Mouse (Mus musculus): ENCODE data around the gene Apol9b. TPM values are rescaled to one million over a fixed set of nuclear protein-coding genes. Genes with fewer than 3 reads are reported as not detected.
"Not testable (repeated sequence)": the region's sequence is repeated elsewhere in the genome, so short reads cannot be mapped to it uniquely, and the experiment has no call there.

Apol9b gene
- total and polyA plus RNA-seq, 2 experiments from 2014 or later: 0.37 to 0.41 TPM

DNA sequence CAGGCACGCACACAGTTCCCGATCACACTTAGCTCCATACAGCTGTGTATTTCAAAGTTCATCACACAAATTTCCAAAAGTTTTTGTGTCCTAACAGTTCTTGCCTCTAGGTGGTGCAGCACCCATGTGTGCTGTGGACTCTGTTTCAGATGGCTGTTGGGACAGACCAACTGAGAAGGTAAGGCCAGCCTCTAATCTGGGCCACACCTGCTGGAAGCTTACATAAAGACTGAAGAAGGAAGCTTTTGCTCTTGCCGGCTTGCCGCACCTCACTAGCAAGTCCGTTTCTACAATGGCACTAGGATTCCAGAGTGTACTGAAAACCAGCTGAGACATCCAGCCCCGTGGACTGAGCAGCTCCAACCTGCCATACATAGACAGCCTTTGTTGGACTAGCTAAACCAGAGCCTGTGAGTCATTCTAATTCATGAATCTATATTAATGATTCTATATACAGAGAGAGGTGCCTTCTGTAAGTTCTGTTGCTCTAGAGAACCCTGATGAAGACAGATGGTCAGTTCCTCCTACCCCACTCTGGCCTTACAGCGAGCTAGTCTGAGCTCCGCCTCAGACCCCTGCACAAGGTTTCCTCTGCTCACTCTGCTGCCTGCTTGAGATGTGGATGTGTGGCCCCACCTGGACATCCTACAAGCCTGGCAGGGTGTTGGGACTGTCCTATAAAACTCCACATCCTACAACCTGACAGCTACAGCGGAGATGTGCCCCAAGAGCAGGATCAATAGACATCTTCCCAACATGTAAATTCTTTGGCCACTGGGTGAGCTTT is 11.9 kb downstream of the Apol9b start:
- no peak for DNase-seq (ENCODE audit: low spot score)
- Histone ChIP-seq H3K36me3 (ENCODE audit: insufficient read depth, low read length) (no peaks in the 10 kb centered on the region), H3K4me2 (ENCODE audit: low read depth, low read length) (no peak overlapping the region), H3K9ac (replicated peaks; ENCODE audit: low read length) (no peak overlapping the region), H3K4me3 (ENCODE audit: low read length) (no peak overlapping the region), H3K27me3 (ENCODE audit: insufficient read depth, low read length) (no peaks in the 10 kb centered on the region), H3K9me3 (ENCODE audit: low read length) (no peaks in the 10 kb centered on the region), H3K4me1 (ENCODE audit: insufficient read depth, low read length) (no peaks in the 10 kb centered on the region), H3K27ac (no peak overlapping the region)
- WGBS: 81% methylated on average over 9 of the region's 9 CpGs
- ATAC-seq: no peak
- peak; percentile 50 for TF ChIP-seq CTCF (IDR thresholded peaks at IDR 0.05; ENCODE audit: low read depth)

GRCm38 (mm10) chr15:77741556-77741955 is 12.7 kb downstream of the Apol9b start:
- H3K9me3 ChIP-seq (ENCODE audit: low read length); ATAC-seq; H3K27me3 ChIP-seq (ENCODE audit: insufficient read depth, low read length); H3K27ac ChIP-seq; DNase-seq (ENCODE audit: low spot score); H3K36me3 ChIP-seq (ENCODE audit: insufficient read depth, low read length); H3K4me2 ChIP-seq (ENCODE audit: low read depth, low read length); H3K4me3 ChIP-seq (ENCODE audit: low read length); H3K4me1 ChIP-seq (ENCODE audit: insufficient read depth, low read length); H3K9ac ChIP-seq (replicated peaks; ENCODE audit: low read length): not testable (repeated sequence)
- 79% methylated on average over 6 of the region's 6 CpGs for WGBS

- no peaks in the 10 kb centered on the region for H3K36me3 ChIP-seq (ENCODE audit: insufficient read depth, low read length)
- no peak overlapping the region for H3K9ac ChIP-seq (replicated peaks; ENCODE audit: low read length)
- ATAC-seq: no peak
- H3K4me1 ChIP-seq (ENCODE audit: insufficient read depth, low read length): no peaks in the 10 kb centered on the region
- no peaks in the 10 kb centered on the region for H3K9me3 ChIP-seq (ENCODE audit: low read length)
- no peak overlapping the region for H3K27ac ChIP-seq
- no peak overlapping the region for H3K4me3 ChIP-seq (ENCODE audit: low read length)
- TF ChIP-seq CTCF (IDR thresholded peaks at IDR 0.05; ENCODE audit: low read depth): no peak
- no peaks in the 10 kb centered on the region for H3K27me3 ChIP-seq (ENCODE audit: insufficient read depth, low read length)
- H3K4me2 ChIP-seq (ENCODE audit: low read depth, low read length): no peak overlapping the region
- DNase-seq (ENCODE audit: low spot score): no peak
- WGBS: 48% methylated on average over 5 of the region's 5 CpGs
These were observed 15.8 kb downstream of the Apol9b start for GRCm38 (mm10) chr15:77744632-77745031.

- Histone ChIP-seq H3K4me1 (ENCODE audit: insufficient read depth, low read length) (no peaks in the 10 kb centered on the region), H3K27me3 (ENCODE audit: insufficient read depth, low read length) (no peaks in the 10 kb centered on the region), H3K9ac (replicated peaks; ENCODE audit: low read length) (no peak overlapping the region), H3K4me2 (ENCODE audit: low read depth, low read length) (no peak overlapping the region), H3K36me3 (ENCODE audit: insufficient read depth, low read length) (no peaks in the 10 kb centered on the region), H3K27ac (no peak overlapping the region), H3K4me3 (ENCODE audit: low read length) (no peak overlapping the region), H3K9me3 (ENCODE audit: low read length) (no peaks in the 10 kb centered on the region)
- ATAC-seq (no peak), DNase-seq (ENCODE audit: low spot score) (no peak)
- no peak for TF ChIP-seq CTCF (IDR thresholded peaks at IDR 0.05; ENCODE audit: low read depth)
These were observed 16.2 kb downstream of the Apol9b start for GRCm38 (mm10) chr15:77745081-77745480.

GRCm38 (mm10) chr15:77746326-77746725 is 17.5 kb downstream of the Apol9b start:
- DNase-seq (ENCODE audit: low spot score): no peak
- 85% methylated on average over 1 of the region's 1 CpGs for WGBS
- ATAC-seq: no peak

DNA sequence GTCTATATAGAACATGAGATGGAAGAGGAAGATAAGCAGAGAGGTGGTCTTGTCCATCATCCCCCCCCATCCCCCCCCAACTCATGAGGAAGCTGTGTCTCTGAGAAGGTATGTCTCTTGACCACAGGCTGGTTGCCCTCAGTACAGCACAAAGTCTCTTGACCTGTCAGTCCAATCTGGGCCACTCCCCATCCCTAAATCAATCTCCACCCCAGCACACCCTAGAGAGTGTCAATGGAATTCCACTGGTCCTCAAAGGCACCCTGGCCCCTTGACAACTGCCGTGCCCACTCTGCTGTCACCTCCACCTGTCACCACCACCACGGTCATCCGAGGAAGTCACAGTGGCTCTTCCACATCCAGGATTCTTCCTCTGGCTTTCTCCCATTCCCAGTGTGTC is 19.6 kb downstream of the Apol9b start:
- H3K4me1 ChIP-seq (ENCODE audit: insufficient read depth, low read length): no peaks in the 10 kb centered on the region
- no peaks in the 10 kb centered on the region for H3K36me3 ChIP-seq (ENCODE audit: insufficient read depth, low read length)
- no peaks in the 10 kb centered on the region for H3K9me3 ChIP-seq (ENCODE audit: low read length)
- ATAC-seq (no peak), DNase-seq (ENCODE audit: low spot score) (no peak)
- H3K4me3 ChIP-seq (ENCODE audit: low read length): no peak overlapping the region
- H3K27me3 ChIP-seq (ENCODE audit: insufficient read depth, low read length): no peaks in the 10 kb centered on the region
- no peak for TF ChIP-seq CTCF (IDR thresholded peaks at IDR 0.05; ENCODE audit: low read depth)
- 94% methylated on average over 3 of the region's 3 CpGs for WGBS
- H3K9ac ChIP-seq (replicated peaks; ENCODE audit: low read length): no peak overlapping the region
- no peak overlapping the region for H3K27ac ChIP-seq
- H3K4me2 ChIP-seq (ENCODE audit: low read depth, low read length): no peak overlapping the region

More at GRCm38 (mm10) chr15:77746326-77746725, 17.5 kb downstream of the Apol9b start:
- no peak overlapping the region for H3K27ac ChIP-seq
- H3K9ac ChIP-seq (replicated peaks; ENCODE audit: low read length): no peak overlapping the region
- H3K27me3 ChIP-seq (ENCODE audit: insufficient read depth, low read length): no peaks in the 10 kb centered on the region
- no peak for TF ChIP-seq CTCF (IDR thresholded peaks at IDR 0.05; ENCODE audit: low read depth)
- no peaks in the 10 kb centered on the region for H3K4me1 ChIP-seq (ENCODE audit: insufficient read depth, low read length)
- no peak overlapping the region for H3K4me2 ChIP-seq (ENCODE audit: low read depth, low read length)
- H3K9me3 ChIP-seq (ENCODE audit: low read length): no peaks in the 10 kb centered on the region
- H3K36me3 ChIP-seq (ENCODE audit: insufficient read depth, low read length): no peaks in the 10 kb centered on the region
- no peak overlapping the region for H3K4me3 ChIP-seq (ENCODE audit: low read length)

DNA sequence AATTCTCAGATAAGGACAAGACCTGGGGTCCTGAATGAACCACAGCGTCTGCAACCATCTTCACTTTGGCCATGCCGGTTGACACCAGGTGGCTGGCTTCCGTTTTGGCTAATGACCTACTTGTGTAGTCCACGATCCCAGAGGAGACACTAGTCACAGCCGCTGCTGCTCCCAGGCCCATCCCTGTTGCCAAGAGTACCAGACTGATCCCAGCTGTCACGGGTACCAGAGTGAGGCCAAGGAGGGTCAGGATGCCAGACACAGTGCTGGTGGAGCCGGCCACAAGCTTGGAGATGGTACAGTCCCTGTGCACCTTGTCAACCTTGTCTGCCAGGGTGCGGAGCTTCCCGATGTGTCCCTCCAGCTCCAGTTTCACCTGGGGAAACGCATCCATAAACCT is 20.9 kb downstream of the Apol9b start:
- ATAC-seq: peak; percentile 64
- H3K4me2 ChIP-seq (ENCODE audit: low read depth, low read length): no peak overlapping the region
- no peaks in the 10 kb centered on the region for H3K36me3 ChIP-seq (ENCODE audit: insufficient read depth, low read length)
- H3K4me3 ChIP-seq (ENCODE audit: low read length): no peak overlapping the region
- no peak for TF ChIP-seq CTCF (IDR thresholded peaks at IDR 0.05; ENCODE audit: low read depth)
- DNase-seq (ENCODE audit: low spot score): peak; percentile 61
- no peaks in the 10 kb centered on the region for H3K4me1 ChIP-seq (ENCODE audit: insufficient read depth, low read length)
- H3K9ac ChIP-seq (replicated peaks; ENCODE audit: low read length): no peak overlapping the region
- H3K27me3 ChIP-seq (ENCODE audit: insufficient read depth, low read length): no peaks in the 10 kb centered on the region
- WGBS: 77% methylated on average over 10 of the region's 10 CpGs
- H3K9me3 ChIP-seq (ENCODE audit: low read length): no peaks in the 10 kb centered on the region
- no peak overlapping the region for H3K27ac ChIP-seq

Measured in hindbrain, postnatal 0 days (tissue).